Mouse (Mus musculus) liver, embryonic 14.5 days (tissue): ENCODE results near the gene Ryr1.

Experiments used
- CTCF ChIP-seq: IDR thresholded peaks from 2 replicates; pipeline ENCODE4 v1.5.1; 2016; ENCODE audit warnings: antibody characterized with exemption, low read depth, control low read depth
- EP300 ChIP-seq: IDR thresholded peaks from 2 replicates; pipeline ENCODE4 v1.6.1; 2016; ENCODE audit warnings: antibody characterized with exemption, low read depth

DNA sequence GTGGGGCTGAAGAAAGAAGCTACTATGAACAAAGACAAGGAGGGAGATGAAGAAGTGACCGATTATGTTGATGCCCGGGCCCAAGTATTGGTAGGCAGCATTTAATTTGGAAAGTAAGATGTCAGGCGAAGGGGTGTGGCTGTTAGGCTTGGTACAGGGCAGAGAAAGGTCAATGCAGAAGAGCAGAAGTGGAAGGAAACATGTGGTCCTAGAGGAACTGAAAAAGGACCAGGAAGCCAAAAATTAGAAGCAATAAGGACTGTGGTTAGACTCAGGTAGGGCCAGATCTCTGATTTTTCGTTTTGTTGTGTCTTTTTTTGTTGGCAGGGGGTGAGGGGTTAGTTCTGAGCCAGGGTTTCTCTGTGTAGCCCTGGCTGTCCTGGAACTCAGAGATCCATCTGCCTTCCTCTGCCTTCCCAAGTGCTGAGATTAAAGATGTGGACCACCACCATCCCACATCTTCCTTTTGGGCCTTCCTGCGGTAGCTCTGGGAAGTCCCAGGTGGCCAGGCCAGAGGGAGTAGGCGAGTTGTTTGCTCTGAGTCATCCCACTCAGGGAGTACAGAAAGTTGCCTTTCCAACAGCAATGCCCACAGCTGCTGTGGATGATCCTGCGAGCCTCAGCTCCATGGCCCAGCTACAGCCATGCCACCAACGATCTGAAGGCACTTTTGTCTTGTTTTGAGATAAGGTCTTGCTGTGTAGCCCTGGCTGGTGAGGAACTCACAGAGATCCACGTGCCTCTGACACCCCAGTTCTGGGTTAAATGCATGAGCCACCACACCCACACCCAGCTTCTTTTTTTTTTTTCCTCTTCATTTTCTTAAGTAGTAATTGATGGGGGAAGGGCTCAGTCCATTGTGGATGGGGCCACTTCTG, 117.5 kb downstream of the Ryr1 start:
- no peak for TF ChIP-seq CTCF
- TF ChIP-seq EP300: no peak
